Mouse (Mus musculus) liver, adult (tissue): ENCODE results near the gene Gm973.

Experiments
- GATA4 ChIP-seq: IDR thresholded peaks from 2 replicates; pipeline ENCODE4 v1.6.1; 2014; ENCODE audit warnings: mild to moderate bottlenecking, low read length; ENCODE audit not compliant: insufficient replicate concordance

Gm973 gene

DNA sequence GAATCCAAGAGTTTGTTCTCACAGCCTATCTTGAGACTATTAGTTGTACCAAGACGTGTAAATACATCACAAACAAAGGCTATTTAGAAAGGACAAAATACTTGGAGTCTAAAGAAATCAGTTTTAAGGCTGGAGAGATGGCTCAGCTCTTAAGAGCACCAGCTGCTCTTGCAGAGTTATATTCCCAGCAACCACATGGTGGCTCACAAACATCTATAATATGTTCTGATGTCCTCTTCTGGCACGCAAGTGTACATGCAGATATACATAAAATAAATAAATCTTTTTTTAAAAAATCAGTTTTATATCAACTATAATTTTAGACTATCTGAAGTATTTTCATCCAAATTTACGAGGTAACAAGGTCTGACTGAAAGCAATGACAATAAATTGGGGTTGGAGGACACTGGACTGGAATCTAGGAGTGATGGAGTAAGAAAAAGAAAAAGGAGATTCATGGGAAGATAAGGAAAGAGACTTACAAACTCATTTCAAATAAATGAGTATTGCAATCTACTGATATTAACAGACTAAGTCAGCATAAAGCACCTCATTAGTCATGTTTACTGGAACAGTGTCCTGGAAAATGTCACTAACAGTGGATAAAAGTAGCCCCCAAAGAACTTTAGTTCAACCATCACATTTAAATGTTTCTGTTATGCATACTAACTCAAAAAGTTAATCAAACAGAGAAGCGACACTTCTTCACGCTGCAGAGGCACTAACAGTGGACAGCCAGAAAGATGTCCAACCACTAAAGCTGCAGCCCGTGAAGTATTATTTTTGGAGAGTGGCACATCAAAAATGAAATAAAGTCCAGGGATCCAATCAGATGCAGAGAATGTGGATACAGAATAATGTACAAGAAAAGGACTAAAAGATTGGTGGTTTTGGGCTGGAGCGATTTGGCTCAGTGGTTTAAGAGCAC is 140.4 kb downstream of the Gm973 start:
- no peak for TF ChIP-seq GATA4

GRCm38 (mm10) chr1:59663456-59664135 is 147.5 kb downstream of the Gm973 start:
- TF ChIP-seq GATA4, result no peak

DNA sequence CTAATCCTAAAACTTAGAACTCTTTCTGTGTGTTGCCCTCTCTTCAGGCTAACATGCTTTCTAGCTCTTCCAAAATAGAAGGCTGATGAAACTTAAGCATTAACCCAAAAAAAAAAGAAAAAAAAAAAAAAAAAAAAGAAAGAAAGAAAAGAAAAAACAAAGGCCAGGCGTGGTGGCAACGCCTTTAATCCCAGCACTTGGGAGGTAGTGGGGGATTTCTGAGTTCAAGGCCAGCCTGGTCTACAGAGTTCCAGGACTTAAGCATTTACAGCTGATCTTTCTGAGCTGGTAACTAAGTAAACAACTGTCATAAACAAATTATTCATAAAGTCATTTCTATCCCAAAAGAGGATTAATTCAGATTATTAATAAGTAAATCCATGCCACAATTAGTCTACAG is 152.8 kb downstream of the Gm973 start:
- no peak for TF ChIP-seq GATA4

- TF ChIP-seq GATA4, result no peak
Observed at GRCm38 (mm10) chr1:59669962-59670630, 154.0 kb downstream of the Gm973 start.

GRCm38 (mm10) chr1:59670641-59671168 is 154.6 kb downstream of the Gm973 start, which contains the start of gene Sumo1:
Gene Sumo1 (minus strand): TSS chr1:59670834.
- no peak for TF ChIP-seq GATA4

DNA sequence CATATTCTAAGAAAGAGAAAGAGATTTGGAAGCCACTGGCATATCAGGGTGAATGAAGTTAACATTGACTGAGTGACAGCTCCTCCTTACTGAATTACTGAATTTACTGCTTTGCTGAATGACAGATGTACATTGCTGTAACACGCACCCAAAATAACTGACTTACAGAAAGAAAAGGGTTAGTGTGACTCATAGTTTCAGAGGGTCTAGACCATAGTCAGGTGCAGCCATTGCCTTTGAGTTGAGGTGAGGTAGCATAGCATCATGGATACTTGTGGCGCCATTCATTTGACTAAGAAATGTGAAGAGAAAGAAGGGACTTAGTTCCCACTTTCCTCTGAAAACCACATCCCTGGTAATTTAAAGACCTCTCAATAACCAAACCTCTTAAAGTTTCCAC is 157.6 kb downstream of the Gm973 start:
- no peak for TF ChIP-seq GATA4

- TF ChIP-seq GATA4, result no peak
Observed at GRCm38 (mm10) chr1:59683926-59684818, 168.1 kb downstream of the Gm973 start.

DNA sequence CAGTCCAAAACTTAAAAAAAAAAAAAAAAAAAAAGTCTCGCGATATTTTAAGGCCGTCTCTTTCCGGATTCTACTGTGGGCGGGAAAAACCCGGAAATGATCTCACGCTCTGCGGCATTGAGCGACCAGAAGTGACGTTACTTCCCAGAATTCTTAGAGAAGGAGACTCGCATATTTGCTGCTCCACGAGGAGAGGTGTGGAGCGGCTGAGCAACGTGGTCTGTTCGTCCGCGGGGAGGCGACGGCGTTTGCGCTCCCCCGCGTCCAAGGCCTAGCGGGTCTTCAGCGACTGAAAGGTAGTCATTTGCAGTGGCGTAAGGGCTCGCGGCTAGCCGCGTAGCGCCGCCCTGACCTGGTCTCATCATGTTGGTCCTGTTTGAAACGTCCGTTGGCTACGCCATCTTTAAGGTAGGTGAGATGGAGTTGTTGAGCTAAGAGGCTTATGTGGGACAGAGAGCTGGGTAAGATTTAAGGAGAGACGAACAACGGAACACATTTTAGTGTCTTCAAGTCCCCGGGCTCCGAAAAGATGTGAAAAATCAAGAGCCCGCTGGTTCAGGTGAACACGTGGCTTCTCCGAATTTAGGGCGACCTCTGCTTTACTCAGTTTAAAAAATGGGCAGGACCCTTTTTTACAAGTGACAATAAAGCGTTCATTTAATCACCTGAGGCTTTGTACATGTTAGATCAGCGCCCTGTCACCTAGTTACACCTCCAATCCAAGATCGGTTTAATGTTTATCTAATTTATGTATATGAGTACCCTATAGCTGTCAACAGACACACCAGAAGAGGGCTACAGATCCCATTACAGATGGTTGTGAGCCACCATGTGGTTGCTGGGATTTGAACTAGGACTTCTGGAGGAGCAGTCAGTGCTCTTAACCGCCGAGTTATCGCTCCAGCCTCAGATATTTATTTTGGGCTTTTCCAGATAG is 169.0 kb downstream of the Gm973 start, which contains the start of gene Nop58:
Gene Nop58 (plus strand): TSS at position 153 of the 937 bp plus-strand sequence.
- no peak for TF ChIP-seq GATA4
